Mouse (Mus musculus): ENCODE measurements around the gene Gpr18. TPM values are rescaled to one million over a fixed set of nuclear protein-coding genes. Genes with fewer than 3 reads are reported as not detected.

Gpr18 gene
- total and polyA plus RNA-seq, 3 experiments: 33.5 to 46.2 (median 37.0) TPM

DNA sequence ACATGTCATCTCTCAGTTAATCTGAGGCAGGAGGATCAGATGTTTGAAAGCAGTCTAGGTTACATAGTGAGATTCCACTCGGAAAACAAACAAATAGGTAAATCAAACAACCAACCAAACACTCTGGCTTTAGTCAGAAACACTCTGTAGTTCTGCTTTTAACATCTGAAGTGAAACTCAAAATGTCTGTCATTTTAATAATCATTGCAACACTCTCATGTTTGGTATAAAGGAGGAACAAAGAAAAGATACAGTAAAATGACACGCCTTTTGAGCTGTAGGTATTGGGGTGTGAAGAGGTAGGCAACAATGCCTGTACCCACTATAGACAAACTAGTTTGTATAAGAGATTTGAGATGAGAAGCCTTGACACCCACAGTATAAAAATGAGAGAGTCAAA lies 42.4 kb downstream of the Gpr18 start:
- H3K9ac ChIP-seq (ENCODE audit: insufficient read depth, low read depth): peak overlapping the region; percentile 70; the same call in 1 of the 2 replicates
- DNase-seq (ENCODE audit: extremely low read depth): no peak
- dilution Hi-C loops (cut with MboI; ENCODE audit: extremely low pct_ligation_motif_present, extremely low pct_unique_long_range_greater_than_20kb, low sequenced_read_pairs): no loop called here
- peaks cover 10 to 52% of the 10 kb centered on the region in 2 experiments for H3K4me1 ChIP-seq (ENCODE audit: control insufficient read depth in 1 of 2, insufficient read depth in 2 of 2)
- peak overlapping the region; percentile 76 for H3K4me2 ChIP-seq (ENCODE audit: insufficient read depth, low read depth, poor library complexity, severe bottlenecking)
- peak overlapping the region; percentile 23; the same call in 1 of the 2 replicates for H3K27ac ChIP-seq (ENCODE audit: insufficient read depth, low read depth)
- H3K36me3 ChIP-seq (replicated peaks in 1 of 2; ENCODE audit: control insufficient read depth in 1 of 2, insufficient read depth in 1 of 2, low read length in 1 of 2): no peaks in the 10 kb centered on the region
- no peaks in the 10 kb centered on the region for H3K27me3 ChIP-seq (replicated peaks)
- no peaks in the 10 kb centered on the region for H3K79me2 ChIP-seq (replicated peaks; ENCODE audit: control insufficient read depth, extremely low read depth, insufficient read depth, poor library complexity, severe bottlenecking)
- TF ChIP-seq ZMIZ1 (IDR thresholded peaks at IDR 0.05; ENCODE audit: low read depth, low read length) (no peak), SIN3A (IDR thresholded peaks at IDR 0.05; ENCODE audit: low read length) (0 out of 2 replicates have a peak, but pooled peaks have one; percentile 17), MXI1 (IDR thresholded peaks at IDR 0.05; ENCODE audit: low read depth, low read length) (no peak), CHD2 (IDR thresholded peaks at IDR 0.05; ENCODE audit: low read length) (no peak), EP300 (IDR thresholded peaks at IDR 0.05; ENCODE audit: low read length) (peak; percentile 35; the same call in 1 of the 2 replicates), JUND (conservative IDR thresholded peaks at IDR 0.05; ENCODE audit: low read depth, low read length) (no peak), IRF4 (IDR thresholded peaks at IDR 0.05; ENCODE audit: low read depth, low read length) (no peak), POLR2AphosphoS2 (IDR thresholded peaks at IDR 0.05; ENCODE audit: low read depth, low read length) (no peak), NELFE (IDR thresholded peaks at IDR 0.05; ENCODE audit: low read depth, low read length) (no peak), HCFC1 (IDR thresholded peaks at IDR 0.05; ENCODE audit: low read depth, low read length) (no peak), GABPA (IDR thresholded peaks at IDR 0.05; ENCODE audit: insufficient replicate concordance, low read depth, low read length) (no peak)
- no peaks in the 10 kb centered on the region for H3K9me3 ChIP-seq (replicated peaks; ENCODE audit: low read length)
- no peak overlapping the region for H3K4me3 ChIP-seq (replicated peaks in 1 of 3; ENCODE audit: low read depth in 2 of 3, low read length in 2 of 3, poor library complexity in 1 of 3)
- in situ Hi-C loops (cut with MboI; ENCODE audit: low pct_ligation_motif_present, low pct_unique_long_range_greater_than_20kb, low sequenced_read_pairs): no loop called here

DNA sequence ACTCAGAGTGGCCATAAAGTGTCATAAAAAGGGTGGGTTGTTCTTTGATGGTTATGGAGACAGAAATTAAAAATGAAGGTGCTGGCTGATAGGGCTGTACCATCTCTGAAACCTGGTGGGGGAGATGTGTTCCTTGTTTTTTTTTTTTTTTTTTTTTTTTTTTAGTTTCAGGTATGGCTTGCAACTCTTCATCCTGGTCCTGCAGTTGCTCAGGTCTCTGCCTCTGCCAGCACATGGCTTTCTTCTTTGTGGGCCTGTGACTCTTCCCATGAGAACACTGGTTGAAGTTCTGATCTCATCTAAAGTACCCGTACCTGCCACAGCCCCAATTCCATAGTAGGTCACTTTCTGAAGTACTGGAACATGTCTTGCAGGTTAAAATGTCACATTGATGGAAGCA lies 42.8 kb downstream of the Gpr18 start:
- TF ChIP-seq ZNF384 (IDR thresholded peaks at IDR 0.05; ENCODE audit: low read depth, low read length) (peak; percentile 92), SIN3A (IDR thresholded peaks at IDR 0.05; ENCODE audit: low read length) (no peak)
- no peak for DNase-seq (ENCODE audit: extremely low read depth)
- in situ Hi-C loops (cut with MboI; ENCODE audit: low pct_ligation_motif_present, low pct_unique_long_range_greater_than_20kb, low sequenced_read_pairs): no loop called here
- Histone ChIP-seq H3K27me3 (replicated peaks) (no peaks in the 10 kb centered on the region), H3K79me2 (replicated peaks; ENCODE audit: control insufficient read depth, extremely low read depth, insufficient read depth, poor library complexity, severe bottlenecking) (no peaks in the 10 kb centered on the region), H3K36me3 (replicated peaks in 1 of 2; ENCODE audit: control insufficient read depth in 1 of 2, insufficient read depth in 1 of 2, low read length in 1 of 2) (no peaks in the 10 kb centered on the region), H3K4me2 (ENCODE audit: insufficient read depth, low read depth, poor library complexity, severe bottlenecking) (peak overlapping the region; percentile 26; the same call in 1 of the 2 replicates), H3K9me3 (replicated peaks; ENCODE audit: low read length) (no peaks in the 10 kb centered on the region), H3K4me1 (ENCODE audit: control insufficient read depth in 1 of 2, insufficient read depth in 2 of 2) (peaks cover 10 to 55% of the 10 kb centered on the region in 2 experiments), H3K9ac (ENCODE audit: insufficient read depth, low read depth) (no peak overlapping the region), H3K4me3 (replicated peaks in 1 of 3; ENCODE audit: low read depth in 2 of 3, low read length in 2 of 3, poor library complexity in 1 of 3) (no peak overlapping the region), H3K27ac (ENCODE audit: insufficient read depth, low read depth) (no peak overlapping the region)
- dilution Hi-C loops (cut with MboI; ENCODE audit: extremely low pct_ligation_motif_present, extremely low pct_unique_long_range_greater_than_20kb, low sequenced_read_pairs): no loop called here

GRCm38 (mm10) chr14:121869111-121869510 lies 46.5 kb downstream of the Gpr18 start:
- Histone ChIP-seq H3K9me3 (replicated peaks; ENCODE audit: low read length) (no peaks in the 10 kb centered on the region), H3K4me1 (ENCODE audit: control insufficient read depth in 1 of 2, insufficient read depth in 2 of 2) (peaks cover 21 to 54% of the 10 kb centered on the region in 2 experiments), H3K9ac (ENCODE audit: insufficient read depth, low read depth) (no peak overlapping the region), H3K27me3 (replicated peaks) (no peaks in the 10 kb centered on the region), H3K36me3 (replicated peaks in 1 of 2; ENCODE audit: control insufficient read depth in 1 of 2, insufficient read depth in 1 of 2, low read length in 1 of 2) (no peaks in the 10 kb centered on the region), H3K4me2 (ENCODE audit: insufficient read depth, low read depth, poor library complexity, severe bottlenecking) (no peak overlapping the region), H3K79me2 (replicated peaks; ENCODE audit: control insufficient read depth, extremely low read depth, insufficient read depth, poor library complexity, severe bottlenecking) (no peaks in the 10 kb centered on the region), H3K27ac (ENCODE audit: insufficient read depth, low read depth) (no peak overlapping the region), H3K4me3 (replicated peaks in 1 of 3; ENCODE audit: low read depth in 2 of 3, low read length in 2 of 3, poor library complexity in 1 of 3) (no peak overlapping the region)
- TF ChIP-seq EP300 (IDR thresholded peaks at IDR 0.05; ENCODE audit: low read length) (no peak), UBTF (IDR thresholded peaks at IDR 0.05; ENCODE audit: low read depth, low read length) (no peak), ZKSCAN1 (IDR thresholded peaks at IDR 0.05; ENCODE audit: borderline replicate concordance, low read depth, low read length) (no peak), RAD21 (IDR thresholded peaks at IDR 0.05; ENCODE audit: low read depth, low read length) (no peak), MXI1 (IDR thresholded peaks at IDR 0.05; ENCODE audit: low read depth, low read length) (no peak), CHD1 (IDR thresholded peaks at IDR 0.05; ENCODE audit: low read depth, low read length) (no peak), ZMIZ1 (IDR thresholded peaks at IDR 0.05; ENCODE audit: low read depth, low read length) (no peak), JUN (IDR thresholded peaks at IDR 0.05; ENCODE audit: insufficient read depth, low read depth, low read length) (no peak), USF1 (IDR thresholded peaks at IDR 0.05; ENCODE audit: low read depth, low read length) (no peak), BHLHE40 (IDR thresholded peaks at IDR 0.05; ENCODE audit: low read depth, low read length) (no peak), MEF2A (IDR thresholded peaks at IDR 0.05; ENCODE audit: borderline replicate concordance, low read depth, low read length) (no peak), ELF1 (IDR thresholded peaks at IDR 0.05; ENCODE audit: low read depth, low read length) (no peak)
- in situ Hi-C loops (cut with MboI; ENCODE audit: low pct_ligation_motif_present, low pct_unique_long_range_greater_than_20kb, low sequenced_read_pairs): loop anchor here (5.0 kb wide), 2 partner anchors 53 to 193 kb away; no protein-coding TSS in a partner anchor
- dilution Hi-C loops (cut with MboI; ENCODE audit: extremely low pct_ligation_motif_present, extremely low pct_unique_long_range_greater_than_20kb, low sequenced_read_pairs): no loop called here
- DNase-seq (ENCODE audit: extremely low read depth): no peak
